Mouse (Mus musculus) C2C12 (cell line): Measurements from ENCODE around the gene Zwilch.

Experiments used
- CEBPB ChIP-seq: IDR thresholded peaks from one replicate; pipeline ENCODE4 v1.6.1; 2011; ENCODE audit warnings: low read depth, mild to moderate bottlenecking, control low read depth, moderate library complexity
- CTCF ChIP-seq: IDR thresholded peaks from one replicate; pipeline ENCODE4 v1.5.1; 2011; ENCODE audit not compliant: control insufficient read depth, insufficient read depth, insufficient read length
- MAX ChIP-seq: IDR thresholded peaks from one replicate; pipeline ENCODE4 v1.6.1; 2011; ENCODE audit warnings: mild to moderate bottlenecking, control low read depth
- MYOD1 ChIP-seq: IDR thresholded peaks from one replicate; pipeline ENCODE4 v1.6.1; 2011; ENCODE audit warnings: low read depth; ENCODE audit not compliant: control insufficient read depth, insufficient read length
- MYOG ChIP-seq: IDR thresholded peaks from one replicate; pipeline ENCODE4 v1.6.1; 2011; ENCODE audit not compliant: control insufficient read depth, insufficient read length; ENCODE audit errors: extremely low read depth
- USF1 ChIP-seq: IDR thresholded peaks from one replicate; pipeline ENCODE4 v1.6.1; 2011; ENCODE audit warnings: low read depth, mild to moderate bottlenecking, control low read depth, moderate library complexity

- TF ChIP-seq CTCF (no peak), USF1 (no peak), MAX (no peak), MYOG (no peak), MYOD1 (no peak), CEBPB (no peak)
These were observed 52.2 kb downstream of the Zwilch start for GRCm38 (mm10) chr9:64120584-64121277.
